Mouse (Mus musculus) spleen, postnatal 4 days (tissue): ENCODE measurements around the gene Fap.
A peak's percentile ranks its signal among the peaks of the same experiment; 100 is the strongest.

Experiments
- DNase-seq, 2 experiments: peaks; one replicate each; pipeline ENCODE4 v3.0.0; 2022; ENCODE audit warnings: low spot score in 2 of 2

The Fap gene

DNA sequence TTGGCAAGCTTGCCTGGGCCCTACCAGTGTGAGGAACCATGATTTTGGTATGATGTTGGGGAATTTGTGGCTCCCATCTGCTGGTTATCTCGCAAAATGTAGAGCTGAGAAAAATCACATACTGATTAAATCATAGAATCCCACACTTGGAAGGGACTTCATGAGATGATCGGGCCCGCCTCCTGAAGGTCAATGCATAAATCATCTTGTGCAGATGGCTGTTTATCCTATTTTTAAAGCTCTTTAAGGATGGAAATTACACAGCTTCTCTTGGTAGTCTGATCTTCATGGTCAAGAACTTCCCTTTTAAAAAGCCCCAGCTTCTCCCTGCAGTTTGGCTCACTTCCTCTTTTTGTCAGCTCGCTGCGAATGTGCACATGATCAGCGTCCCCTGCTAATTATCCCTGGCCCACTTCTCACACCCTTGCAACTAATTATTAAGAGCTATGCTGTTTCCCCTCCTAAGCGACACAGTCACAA lies 113.6 kb downstream of the Fap start:
- peak; percentile 35 to 56 for DNase-seq

DNA sequence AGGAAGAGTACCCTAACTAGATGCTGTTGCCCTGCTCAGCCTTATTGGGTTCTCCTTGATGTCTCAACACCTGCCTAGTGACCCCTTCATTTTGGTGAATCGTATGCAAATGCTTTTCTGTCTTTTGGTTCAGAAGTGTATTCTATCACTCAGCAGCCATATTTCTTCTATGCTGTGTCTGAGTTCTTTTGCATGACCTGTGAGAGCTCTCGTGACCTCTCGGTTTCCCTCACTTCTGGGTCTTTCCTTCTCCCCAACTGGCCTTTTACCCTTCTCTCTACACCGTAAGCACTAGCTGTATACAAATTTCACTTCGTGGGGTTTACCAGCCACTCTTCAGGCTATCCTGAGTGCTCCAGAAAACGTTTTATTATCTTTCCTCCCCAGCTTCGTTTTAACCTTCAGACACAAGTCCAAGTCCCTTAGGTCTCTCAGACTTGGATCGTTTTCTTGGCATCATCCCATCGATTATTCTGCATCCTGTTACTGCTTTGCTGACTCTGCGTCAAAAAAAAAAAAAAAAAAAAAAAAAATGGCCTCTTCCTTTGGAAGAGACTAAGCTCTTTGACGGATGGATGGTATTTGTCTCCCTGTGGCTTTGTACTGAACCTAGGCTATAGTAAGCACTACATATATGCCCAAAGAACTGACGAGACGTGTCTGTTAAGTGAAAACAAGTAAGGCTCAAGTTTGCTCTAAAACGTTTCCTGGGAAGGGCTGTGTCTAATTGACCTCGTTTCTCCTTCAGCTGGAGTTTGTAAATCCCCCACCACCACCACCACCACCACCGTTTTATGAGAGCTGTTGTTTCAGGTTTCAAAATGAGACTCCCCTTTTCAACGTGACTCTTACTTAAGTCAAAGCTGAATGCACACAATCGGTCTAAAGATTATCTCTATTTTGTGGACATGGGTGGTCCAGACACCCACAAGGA lies 114.4 kb downstream of the Fap start:
- peak in 1 of 2 experiments; percentile 45 for DNase-seq

DNA sequence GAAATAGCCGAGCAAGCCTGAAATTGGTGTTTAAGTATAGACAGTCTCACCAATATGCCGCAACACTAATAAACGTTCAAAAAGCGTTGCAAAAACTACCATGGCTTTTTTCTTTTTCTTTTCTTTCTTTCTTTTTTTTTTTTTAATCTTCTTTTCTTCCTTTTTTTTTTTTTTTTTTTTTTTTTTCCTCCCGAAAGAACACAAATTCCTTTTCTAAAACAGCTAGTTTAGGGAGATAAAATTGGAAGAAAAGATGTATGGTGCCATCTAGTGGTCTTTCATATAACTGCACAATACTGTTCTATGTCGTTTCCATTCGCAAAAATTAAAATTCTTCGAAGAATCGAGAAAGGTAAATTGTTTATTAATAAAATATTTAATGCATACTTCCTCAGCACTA lies 115.8 kb downstream of the Fap start:
- no peak for DNase-seq

DNA sequence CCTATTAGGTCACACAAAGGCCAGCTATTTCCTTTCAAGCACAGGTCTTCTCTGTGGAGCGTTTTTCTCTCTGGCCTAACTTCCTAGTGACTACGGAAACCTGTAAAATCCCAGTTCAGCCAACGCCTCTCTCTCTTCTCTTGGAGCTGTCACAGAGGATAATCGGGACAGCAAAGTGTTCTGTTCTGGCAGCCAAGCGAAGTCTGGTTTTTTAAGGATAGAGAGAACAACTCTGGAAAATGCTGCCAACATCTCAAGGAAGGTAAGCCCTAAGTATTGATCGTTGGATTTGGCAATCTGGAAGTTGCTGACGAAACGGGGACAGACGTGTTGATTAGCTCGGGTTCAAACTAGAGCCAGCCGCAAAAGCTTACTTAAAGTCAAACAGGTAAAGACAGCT lies 118.9 kb downstream of the Fap start:
- DNase-seq = no peak

DNA sequence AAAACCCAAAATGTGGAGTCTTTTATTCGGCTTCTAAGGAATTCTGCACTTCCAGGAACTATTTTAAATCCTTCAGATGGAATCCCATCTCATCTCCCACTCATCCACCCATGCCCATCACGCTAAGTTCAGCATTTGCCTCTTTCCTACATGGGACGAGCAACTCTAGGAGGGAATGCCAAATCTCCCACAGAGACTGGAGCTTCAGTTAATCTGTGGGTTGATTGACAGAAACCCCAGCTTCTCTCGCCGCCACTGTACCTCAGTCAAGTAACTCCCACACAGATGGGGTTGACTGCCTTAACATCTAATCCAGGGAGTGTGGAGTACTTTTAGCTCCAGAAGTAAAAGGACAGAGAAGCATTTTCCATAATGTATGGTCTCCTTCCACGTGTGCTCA lies 119.8 kb downstream of the Fap start:
- peak in 1 of 2 experiments; percentile 24 for DNase-seq
